Mouse (Mus musculus): ENCODE measurements around the gene Gm10065.

DNA sequence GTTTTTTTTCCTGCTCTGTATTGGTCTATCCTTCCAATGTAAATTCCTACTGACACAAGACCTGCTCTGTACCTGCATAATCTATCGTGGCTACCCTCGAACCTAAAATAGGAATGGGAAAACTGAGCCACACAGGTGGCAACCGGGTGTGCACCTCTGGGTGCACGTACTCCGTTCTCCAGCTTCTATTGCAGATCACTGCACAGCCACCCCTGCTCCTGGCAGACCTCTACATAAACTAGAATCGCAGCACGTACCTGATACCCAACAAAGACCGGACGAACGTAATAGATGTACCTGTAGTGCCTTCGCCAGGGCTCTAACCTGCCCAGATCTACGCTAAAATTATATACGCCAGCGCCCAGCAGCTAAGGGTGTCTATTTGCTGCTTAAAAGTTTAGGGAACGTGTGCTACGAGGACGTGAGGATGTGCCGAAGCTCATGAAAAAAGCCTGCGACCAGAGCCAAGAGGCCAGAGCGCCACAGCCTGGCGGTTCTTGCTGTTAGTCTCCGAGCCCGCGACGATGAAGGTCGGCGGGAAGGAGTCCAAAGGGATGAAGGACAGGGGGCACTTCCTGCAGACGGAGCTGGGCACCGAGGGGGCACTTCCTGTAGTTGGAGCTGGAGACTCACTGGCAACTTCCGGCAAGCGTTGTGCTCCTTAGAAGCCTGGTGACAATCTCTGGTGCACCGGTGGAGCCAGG is 38.6 kb downstream of the Gm10065 start, which contains the start of gene Pgbd1:
- TF ChIP-seq TAL1 (IDR thresholded peaks at IDR 0.05; ENCODE audit: low read length) (no peak), GATA1 (IDR thresholded peaks at IDR 0.05; ENCODE audit: low read length) (no peak)
